Mouse (Mus musculus): ENCODE measurements around the gene Hemk1. TPM values are rescaled to one million over a fixed set of nuclear protein-coding genes. Genes with fewer than 3 reads are reported as not detected.

The Hemk1 gene
- polyA plus RNA-seq, 1 experiment from 2014 or later = 8.2 TPM

- H3K4me3 ChIP-seq (ENCODE audit: low read depth, low read length) = peak overlapping the region; percentile 62
- peak overlapping the region; percentile 68 for H3K27ac ChIP-seq (ENCODE audit: low read depth, low read length)
- H3K9me3 ChIP-seq (ENCODE audit: control insufficient read depth, low read length) = no peaks in the 10 kb centered on the region
- peak overlapping the region; percentile 92 for H3K4me2 ChIP-seq
- 20% methylated on average over 8 of the region's 8 CpGs for WGBS
- peak; percentile 76 for ATAC-seq (replicated peaks; ENCODE audit: low FRiP score)
- H3K4me1 ChIP-seq (replicated peaks; ENCODE audit: control insufficient read depth, insufficient read depth, low read length) = peaks cover 30% of the 10 kb centered on the region
- peaks cover 3% of the 10 kb centered on the region; the same call in 1 of the 2 replicates for H3K27me3 ChIP-seq (replicated peaks; ENCODE audit: control insufficient read depth, insufficient read depth, low read length)
- peak overlapping the region; percentile 61 for H3K9ac ChIP-seq (ENCODE audit: low read depth, low read length)
- DNase-seq (ENCODE audit: low spot score) = no peak
- no peaks in the 10 kb centered on the region for H3K36me3 ChIP-seq (ENCODE audit: control insufficient read depth, insufficient read depth, low read length)
Measured at GRCm38 (mm10) chr9:107288711-107289110, 49.4 kb downstream of the Hemk1 start.

- H3K4me1 ChIP-seq (replicated peaks; ENCODE audit: control insufficient read depth, insufficient read depth, low read length) = peaks cover 30% of the 10 kb centered on the region
- no peak overlapping the region; the same call in 1 of the 2 replicates for H3K9ac ChIP-seq (ENCODE audit: low read depth, low read length)
- H3K4me2 ChIP-seq = peak overlapping the region; percentile 92
- H3K9me3 ChIP-seq (ENCODE audit: control insufficient read depth, low read length) = no peaks in the 10 kb centered on the region
- DNase-seq (ENCODE audit: low spot score) (no peak), ATAC-seq (replicated peaks; ENCODE audit: low FRiP score) (no peak)
- 75% methylated on average over 14 of the region's 14 CpGs for WGBS
- peak overlapping the region; percentile 21; the same call in 1 of the 2 replicates for H3K27ac ChIP-seq (ENCODE audit: low read depth, low read length)
- peak overlapping the region; percentile 62 for H3K4me3 ChIP-seq (ENCODE audit: low read depth, low read length)
- no peaks in the 10 kb centered on the region for H3K36me3 ChIP-seq (ENCODE audit: control insufficient read depth, insufficient read depth, low read length)
- peaks cover 3% of the 10 kb centered on the region; the same call in 1 of the 2 replicates for H3K27me3 ChIP-seq (replicated peaks; ENCODE audit: control insufficient read depth, insufficient read depth, low read length)
Measured at GRCm38 (mm10) chr9:107288105-107288650, 50.0 kb downstream of the Hemk1 start.

- Histone ChIP-seq H3K36me3 (ENCODE audit: control insufficient read depth, insufficient read depth, low read length) (no peaks in the 10 kb centered on the region), H3K27ac (ENCODE audit: low read depth, low read length) (no peak overlapping the region), H3K4me1 (replicated peaks; ENCODE audit: control insufficient read depth, insufficient read depth, low read length) (peaks cover 30% of the 10 kb centered on the region), H3K4me2 (peak overlapping the region; percentile 92), H3K9ac (ENCODE audit: low read depth, low read length) (no peak overlapping the region), H3K9me3 (ENCODE audit: control insufficient read depth, low read length) (no peaks in the 10 kb centered on the region), H3K27me3 (replicated peaks; ENCODE audit: control insufficient read depth, insufficient read depth, low read length) (peaks cover 3% of the 10 kb centered on the region; the same call in 1 of the 2 replicates), H3K4me3 (ENCODE audit: low read depth, low read length) (no peak overlapping the region)
- 55% methylated on average over 2 of the region's 2 CpGs for WGBS
- DNase-seq (ENCODE audit: low spot score) = no peak
- no peak; the same call in 1 of the 2 replicates for ATAC-seq (replicated peaks; ENCODE audit: low FRiP score)
Measured at GRCm38 (mm10) chr9:107287294-107287693, 50.9 kb downstream of the Hemk1 start.

- WGBS = 17% methylated on average over 3 of the region's 3 CpGs
- ATAC-seq (replicated peaks; ENCODE audit: low FRiP score) (no peak), DNase-seq (ENCODE audit: low spot score) (no peak)
- Histone ChIP-seq H3K9me3 (ENCODE audit: control insufficient read depth, low read length) (no peaks in the 10 kb centered on the region), H3K27ac (ENCODE audit: low read depth, low read length) (no peak overlapping the region), H3K4me1 (replicated peaks; ENCODE audit: control insufficient read depth, insufficient read depth, low read length) (peaks cover 38% of the 10 kb centered on the region), H3K4me2 (no peak overlapping the region), H3K9ac (ENCODE audit: low read depth, low read length) (no peak overlapping the region), H3K4me3 (ENCODE audit: low read depth, low read length) (no peak overlapping the region), H3K27me3 (replicated peaks; ENCODE audit: control insufficient read depth, insufficient read depth, low read length) (no peaks in the 10 kb centered on the region), H3K36me3 (ENCODE audit: control insufficient read depth, insufficient read depth, low read length) (no peaks in the 10 kb centered on the region)
Measured at GRCm38 (mm10) chr9:107285009-107285408, 53.1 kb downstream of the Hemk1 start.

- Histone ChIP-seq H3K27me3 (replicated peaks; ENCODE audit: control insufficient read depth, insufficient read depth, low read length) (no peaks in the 10 kb centered on the region), H3K36me3 (ENCODE audit: control insufficient read depth, insufficient read depth, low read length) (no peaks in the 10 kb centered on the region), H3K4me3 (ENCODE audit: low read depth, low read length) (no peak overlapping the region), H3K9ac (ENCODE audit: low read depth, low read length) (no peak overlapping the region), H3K4me2 (no peak overlapping the region), H3K4me1 (replicated peaks; ENCODE audit: control insufficient read depth, insufficient read depth, low read length) (peaks cover 41% of the 10 kb centered on the region), H3K9me3 (ENCODE audit: control insufficient read depth, low read length) (no peaks in the 10 kb centered on the region), H3K27ac (ENCODE audit: low read depth, low read length) (no peak overlapping the region)
- 81% methylated on average over 9 of the region's 9 CpGs for WGBS
- no peak for ATAC-seq (replicated peaks; ENCODE audit: low FRiP score)
- DNase-seq (ENCODE audit: low spot score) = no peak
Measured at GRCm38 (mm10) chr9:107282951-107283350, 55.2 kb downstream of the Hemk1 start.

- ATAC-seq (replicated peaks; ENCODE audit: low FRiP score) (no peak), DNase-seq (ENCODE audit: low spot score) (no peak)
- 79% methylated on average over 5 of the region's 5 CpGs for whole genome bisulfite sequencing
- no peak overlapping the region for H3K27ac ChIP-seq (ENCODE audit: low read depth, low read length)
- H3K4me1 ChIP-seq (replicated peaks; ENCODE audit: control insufficient read depth, insufficient read depth, low read length) = peaks cover 26% of the 10 kb centered on the region
- H3K9ac ChIP-seq (ENCODE audit: low read depth, low read length) = no peak overlapping the region
- H3K4me3 ChIP-seq (ENCODE audit: low read depth, low read length) = no peak overlapping the region
- no peaks in the 10 kb centered on the region for H3K9me3 ChIP-seq (ENCODE audit: control insufficient read depth, low read length)
- no peaks in the 10 kb centered on the region for H3K27me3 ChIP-seq (replicated peaks; ENCODE audit: control insufficient read depth, insufficient read depth, low read length)
- H3K36me3 ChIP-seq (ENCODE audit: control insufficient read depth, insufficient read depth, low read length) = no peaks in the 10 kb centered on the region
- no peak overlapping the region for H3K4me2 ChIP-seq
Measured at GRCm38 (mm10) chr9:107281241-107281987, 56.7 kb downstream of the Hemk1 start.

GRCm38 (mm10) chr9:107280322-107281027 lies 57.7 kb downstream of the Hemk1 start:
- peak overlapping the region; percentile 55 for H3K4me2 ChIP-seq
- ATAC-seq (replicated peaks; ENCODE audit: low FRiP score) (peak; percentile 60), DNase-seq (ENCODE audit: low spot score) (peak; percentile 54)
- no peaks in the 10 kb centered on the region for H3K27me3 ChIP-seq (replicated peaks; ENCODE audit: control insufficient read depth, insufficient read depth, low read length)
- peaks cover 22% of the 10 kb centered on the region for H3K4me1 ChIP-seq (replicated peaks; ENCODE audit: control insufficient read depth, insufficient read depth, low read length)
- H3K9me3 ChIP-seq (ENCODE audit: control insufficient read depth, low read length) = no peaks in the 10 kb centered on the region
- 0 out of 2 replicates have a peak overlapping the region, but pooled peaks have one; percentile 1 for H3K4me3 ChIP-seq (ENCODE audit: low read depth, low read length)
- 25% methylated on average over 13 of the region's 13 CpGs for WGBS
- H3K36me3 ChIP-seq (ENCODE audit: control insufficient read depth, insufficient read depth, low read length) = no peaks in the 10 kb centered on the region
- peak overlapping the region; percentile 46; the same call in 1 of the 2 replicates for H3K27ac ChIP-seq (ENCODE audit: low read depth, low read length)
- H3K9ac ChIP-seq (ENCODE audit: low read depth, low read length) = no peak overlapping the region

- H3K4me2 ChIP-seq = peak overlapping the region; percentile 55
- H3K27me3 ChIP-seq (replicated peaks; ENCODE audit: control insufficient read depth, insufficient read depth, low read length) = no peaks in the 10 kb centered on the region
- H3K9ac ChIP-seq (ENCODE audit: low read depth, low read length) = no peak overlapping the region
- no peaks in the 10 kb centered on the region for H3K36me3 ChIP-seq (ENCODE audit: control insufficient read depth, insufficient read depth, low read length)
- H3K27ac ChIP-seq (ENCODE audit: low read depth, low read length) = peak overlapping the region; percentile 46; the same call in 1 of the 2 replicates
- 22% methylated on average over 16 of the region's 16 CpGs for WGBS
- no peaks in the 10 kb centered on the region for H3K9me3 ChIP-seq (ENCODE audit: control insufficient read depth, low read length)
- DNase-seq (ENCODE audit: low spot score) = no peak
- 0 out of 2 replicates have a peak overlapping the region, but pooled peaks have one; percentile 1 for H3K4me3 ChIP-seq (ENCODE audit: low read depth, low read length)
- peak; percentile 48 for ATAC-seq (replicated peaks; ENCODE audit: low FRiP score)
- H3K4me1 ChIP-seq (replicated peaks; ENCODE audit: control insufficient read depth, insufficient read depth, low read length) = peaks cover 19% of the 10 kb centered on the region
Measured at GRCm38 (mm10) chr9:107279378-107280321, 58.5 kb downstream of the Hemk1 start.
